Mouse (Mus musculus) urinary bladder, adult 2 months (tissue): Measurements from ENCODE around the gene Fbxo4. TPM values are rescaled to one million over a fixed set of nuclear protein-coding genes. Genes with fewer than 3 reads are reported as not detected.
A peak's percentile ranks its signal among the peaks of the same experiment; 100 is the strongest.

Experiments
- DNase-seq: peaks from one replicate; pipeline ENCODE4 v3.0.0; 2022; ENCODE audit warnings: low spot score
- polyA plus RNA-seq: library from polyadenylated mRNA; depleted of rRNA; stranded (reverse); fragments of >200 nt; gene quantifications from 2 replicates; pipeline ENCODE4 v1.2.3, GENCODE M21; 2012; rRNA removed

The Fbxo4 gene
- 21.6 and 24.0 TPM in 2 replicates for polyA plus RNA-seq

- DNase-seq = peak; percentile 90
Observed at GRCm38 (mm10) chr15:3979061-3979848, at the start of gene Fbxo4. Fbxo4 (minus strand) TSS chr15:3979573.

GRCm38 (mm10) chr15:4028960-4029359 is 49.6 kb upstream of the Fbxo4 start:
- DNase-seq = no peak

- no peak for DNase-seq
Observed at GRCm38 (mm10) chr15:4028411-4028700, 49.0 kb upstream of the Fbxo4 start.

GRCm38 (mm10) chr15:4027671-4028410 is 48.5 kb upstream of the Fbxo4 start:
- DNase-seq = no peak

- DNase-seq = peak; percentile 68
Observed at GRCm38 (mm10) chr15:4026831-4027584, 47.6 kb upstream of the Fbxo4 start.

GRCm38 (mm10) chr15:4026231-4026773 is 46.9 kb upstream of the Fbxo4 start, which contains the start of gene Oxct1:
Oxct1 (plus strand) TSS chr15:4026383.
- peak; percentile 76 for DNase-seq

GRCm38 (mm10) chr15:4025508-4025904 is 46.1 kb upstream of the Fbxo4 start:
- no peak for DNase-seq

- DNase-seq = no peak
Observed at GRCm38 (mm10) chr15:4024726-4025507, 45.5 kb upstream of the Fbxo4 start.

- no peak for DNase-seq
Observed at GRCm38 (mm10) chr15:4023747-4024146, 44.4 kb upstream of the Fbxo4 start.

GRCm38 (mm10) chr15:4020711-4021110 is 41.3 kb upstream of the Fbxo4 start:
- DNase-seq = no peak

GRCm38 (mm10) chr15:4013873-4014272 is 34.5 kb upstream of the Fbxo4 start:
- no peak for DNase-seq

- DNase-seq = no peak
Observed at GRCm38 (mm10) chr15:4000536-4000935, 21.2 kb upstream of the Fbxo4 start.

GRCm38 (mm10) chr15:3999144-3999543 is 19.8 kb upstream of the Fbxo4 start:
- no peak for DNase-seq

- DNase-seq = no peak
Observed at GRCm38 (mm10) chr15:3996267-3997010, 17.1 kb upstream of the Fbxo4 start.

- DNase-seq = peak; percentile 99
Observed at GRCm38 (mm10) chr15:3995448-3996266, 16.3 kb upstream of the Fbxo4 start, which contains the start of gene AW549877. AW549877 (minus strand) TSS chr15:3995744.

- DNase-seq = no peak
Observed at GRCm38 (mm10) chr15:3994852-3995447, 15.6 kb upstream of the Fbxo4 start.

GRCm38 (mm10) chr15:3987981-3988380 is 8.6 kb upstream of the Fbxo4 start:
- no peak for DNase-seq

GRCm38 (mm10) chr15:3984876-3985275 is 5.5 kb upstream of the Fbxo4 start:
- DNase-seq = no peak

GRCm38 (mm10) chr15:3982732-3983131 is 3.4 kb upstream of the Fbxo4 start:
- DNase-seq = no peak
